Mouse (Mus musculus) forebrain, postnatal 0 days (tissue): ENCODE results near the gene Farp2. TPM values are rescaled to one million over a fixed set of nuclear protein-coding genes. Genes with fewer than 3 reads are reported as not detected.
"Not testable (repeated sequence)": the region's sequence is repeated elsewhere in the genome, so short reads cannot be mapped to it uniquely, and the experiment has no call there.

Source experiments
- ATAC-seq: fragments of 200-750 bp; cut with Nextera tagmentation; 2 replicates; pipeline ENCODE4 v1.8.0; 2017; ENCODE audit warnings: mild to moderate bottlenecking, moderate library complexity
- DNase-seq: peaks from one replicate; pipeline ENCODE4 v3.0.0-alpha.2; 2015
- H3K27ac ChIP-seq: fragments of 300-500 bp; sonication (generic); 2 replicates; pipeline ENCODE4 v1.5.1; 2014; ENCODE audit warnings: low read depth, mild to moderate bottlenecking, antibody characterized with exemption, low read length, moderate library complexity, mixed read lengths
- H3K27me3 ChIP-seq: fragments of 300-500 bp; sonication (generic); 2 replicates; pipeline ENCODE4 v1.6.1; 2014; ENCODE audit warnings: mild to moderate bottlenecking, low read length, mixed read lengths; ENCODE audit not compliant: insufficient read depth
- H3K36me3 ChIP-seq: fragments of 300-500 bp; sonication (generic); 2 replicates; pipeline ENCODE4 v1.6.1; 2014; ENCODE audit warnings: mild to moderate bottlenecking, moderate library complexity; ENCODE audit not compliant: insufficient read depth
- H3K4me1 ChIP-seq: fragments of 300-500 bp; sonication (generic); 2 replicates; pipeline ENCODE4 v1.6.1; 2014; ENCODE audit warnings: antibody characterized with exemption; ENCODE audit not compliant: insufficient read depth
- H3K4me2 ChIP-seq: fragments of 300-500 bp; sonication (generic); 2 replicates; pipeline ENCODE4 v1.6.1; 2014; ENCODE audit warnings: low read depth, mild to moderate bottlenecking, moderate library complexity
- H3K4me3 ChIP-seq: fragments of 300-500 bp; sonication (generic); 2 replicates; pipeline ENCODE4 v1.5.1; 2014; ENCODE audit warnings: low read depth, low read length, mixed read lengths
- H3K9ac ChIP-seq: fragments of 300-500 bp; sonication (generic); 2 replicates; pipeline ENCODE4 v1.6.1; 2014; ENCODE audit warnings: mild to moderate bottlenecking
- H3K9me3 ChIP-seq: fragments of 300-500 bp; sonication (generic); 2 replicates; pipeline ENCODE4 v1.6.1; 2016; ENCODE audit warnings: low read length
- CTCF ChIP-seq: sonication (generic); IDR thresholded peaks from 2 replicates; pipeline ENCODE4 v1.5.1; 2016; ENCODE audit warnings: antibody characterized with exemption, control low read depth, low read depth
- WGBS: fragments of 180-500 bp; shearing (Covaris S2); extraction: QIAGEN DNeasy Blood & Tissue Kit; methylation state at CpG from one replicate; pipeline ENCODE4 v1.1.7; 2014; 5-methylcytosine and 5-hydroxymethylcytosine counted together
- polyA plus RNA-seq: library from polyadenylated mRNA; unstranded; fragments of >200 nt; fragmentation: Nextera tagmentation; extraction: Ambion mirVana; gene quantifications from 2 replicates; pipeline ENCODE4 v1.2.1, GENCODE M21; 2015
- total RNA-seq: library from RNA; depleted of rRNA; stranded (reverse); fragments of >200 nt; gene quantifications from 2 replicates; pipeline ENCODE4 v1.2.3, GENCODE M21; 2014

The Farp2 gene
- total and polyA plus RNA-seq, 2 experiments from 2014 or later = 2.1 to 4.4 TPM

- Histone ChIP-seq H3K4me1 (peaks cover 4% of the 10 kb centered on the region), H3K27ac (peak within 1 kb of the TSS; percentile 95), H3K36me3 (no peaks in the 10 kb centered on the region), H3K9me3 (no peaks in the 10 kb centered on the region), H3K27me3 (no peaks in the 10 kb centered on the region), H3K4me3 (peak within 1 kb of the TSS; percentile 88), H3K4me2 (peak within 1 kb of the TSS; percentile 66), H3K9ac (peak within 1 kb of the TSS; percentile 77)
- peak; percentile 100 for DNase-seq
- 4% methylated on average over 74 of the region's 74 CpGs for WGBS
- TF ChIP-seq CTCF = peak; percentile 21; the same call in 1 of the 2 replicates
- peak; percentile 90 for ATAC-seq
Observed at GRCm38 (mm10) chr1:93478586-93479475, 33.0 kb upstream of the Farp2 start, which contains the start of gene Hdlbp. Gene Hdlbp (minus strand): TSS chr1:93478815.

- peak overlapping the region; percentile 66 for H3K4me2 ChIP-seq
- peaks cover 4% of the 10 kb centered on the region for H3K4me1 ChIP-seq
- ATAC-seq (no peak), DNase-seq (peak; percentile 64)
- H3K9me3 ChIP-seq = no peaks in the 10 kb centered on the region
- peak overlapping the region; percentile 88 for H3K4me3 ChIP-seq
- TF ChIP-seq CTCF = no peak
- H3K36me3 ChIP-seq = no peaks in the 10 kb centered on the region
- WGBS = 5% methylated on average over 23 of the region's 23 CpGs
- no peaks in the 10 kb centered on the region for H3K27me3 ChIP-seq
- peak overlapping the region; percentile 77 for H3K9ac ChIP-seq
- H3K27ac ChIP-seq = peak overlapping the region; percentile 95
Observed at GRCm38 (mm10) chr1:93479476-93480083, 32.3 kb upstream of the Farp2 start.

GRCm38 (mm10) chr1:93486302-93486701 is 25.6 kb upstream of the Farp2 start:
- DNase-seq, H3K27ac ChIP-seq, H3K4me1 ChIP-seq, H3K4me3 ChIP-seq, ATAC-seq, H3K36me3 ChIP-seq, H3K9me3 ChIP-seq, H3K27me3 ChIP-seq, H3K9ac ChIP-seq, H3K4me2 ChIP-seq: not testable (repeated sequence)
- 91% methylated on average over 2 of the region's 3 CpGs for WGBS

- H3K36me3 ChIP-seq = peaks cover 38% of the 10 kb centered on the region
- H3K9ac ChIP-seq = no peak overlapping the region
- H3K27ac ChIP-seq = no peak overlapping the region
- H3K4me1 ChIP-seq = no peaks in the 10 kb centered on the region
- no peak for TF ChIP-seq CTCF
- ATAC-seq = no peak
- WGBS = 89% methylated on average over 3 of the region's 3 CpGs
- no peak for DNase-seq
- no peaks in the 10 kb centered on the region for H3K9me3 ChIP-seq
- H3K4me3 ChIP-seq = no peak overlapping the region
- H3K27me3 ChIP-seq = no peaks in the 10 kb centered on the region
- H3K4me2 ChIP-seq = no peak overlapping the region
Observed at GRCm38 (mm10) chr1:93495312-93495711, 16.6 kb upstream of the Farp2 start.

- Histone ChIP-seq H3K27me3 (no peaks in the 10 kb centered on the region), H3K27ac (no peak overlapping the region), H3K9ac (no peak overlapping the region), H3K4me3 (no peak overlapping the region), H3K9me3 (no peaks in the 10 kb centered on the region), H3K36me3 (peaks cover 47% of the 10 kb centered on the region), H3K4me2 (no peak overlapping the region), H3K4me1 (no peaks in the 10 kb centered on the region)
- DNase-seq (peak; percentile 59), ATAC-seq (peak; percentile 35; the same call in 1 of the 2 replicates)
- peak; percentile 52 for TF ChIP-seq CTCF
- WGBS = 53% methylated on average over 10 of the region's 10 CpGs
Observed at GRCm38 (mm10) chr1:93506944-93507676, 4.8 kb upstream of the Farp2 start.

GRCm38 (mm10) chr1:93508576-93508975 is 3.3 kb upstream of the Farp2 start:
- not testable (repeated sequence) for ATAC-seq, H3K9ac ChIP-seq, H3K27ac ChIP-seq, H3K4me2 ChIP-seq, DNase-seq, H3K27me3 ChIP-seq, H3K9me3 ChIP-seq, H3K4me1 ChIP-seq, H3K4me3 ChIP-seq
- WGBS = 15% methylated on average over 1 of the region's 1 CpGs
- peaks cover 40% of the 10 kb centered on the region for H3K36me3 ChIP-seq
